Mouse (Mus musculus) testis, postnatal 14 days (tissue): ENCODE measurements at regions not wholly inside any gene's neighbourhood (a gene's known extent, or its start where the extent isn't known, plus 50 kb on each side); places are given as distances from the start of the nearest gene placed in this dataset.

ENCODE experiments used
- DNase-seq: peaks from one replicate; pipeline ENCODE4 v3.0.0; 2021; ENCODE audit warnings: low spot score

GRCm38 (mm10) chr11:114548658-114549057 is 119.7 kb upstream of the Rpl38 start:
- DNase-seq = no peak

GRCm38 (mm10) chr11:114544212-114544611 is 124.1 kb upstream of the Rpl38 start:
- no peak for DNase-seq

GRCm38 (mm10) chr11:114542167-114542566 is 126.2 kb upstream of the Rpl38 start:
- DNase-seq = no peak

- no peak for DNase-seq
These were observed 127.8 kb upstream of the Rpl38 start for GRCm38 (mm10) chr11:114540503-114540902.

GRCm38 (mm10) chr11:114536616-114537493 is 131.5 kb upstream of the Rpl38 start:
- DNase-seq = no peak

GRCm38 (mm10) chr11:114535900-114536299 is 132.4 kb upstream of the Rpl38 start:
- DNase-seq = no peak

GRCm38 (mm10) chr11:114534436-114534835 is 133.9 kb upstream of the Rpl38 start:
- no peak for DNase-seq

- DNase-seq = no peak
These were observed 137.0 kb upstream of the Rpl38 start for GRCm38 (mm10) chr11:114531241-114531765.

GRCm38 (mm10) chr11:114528937-114529772 is 139.2 kb upstream of the Rpl38 start:
- no peak for DNase-seq

- DNase-seq = peak; percentile 47
These were observed 144.7 kb upstream of the Rpl38 start for GRCm38 (mm10) chr11:114523444-114524238.

- DNase-seq = no peak
These were observed 153.0 kb upstream of the Rpl38 start for GRCm38 (mm10) chr11:114515278-114515677.

- no peak for DNase-seq
These were observed 154.2 kb upstream of the Rpl38 start for GRCm38 (mm10) chr11:114514126-114514525.

- DNase-seq = no peak
These were observed 154.9 kb upstream of the Rpl38 start for GRCm38 (mm10) chr11:114513446-114513845.

- DNase-seq = no peak
These were observed 156.3 kb upstream of the Rpl38 start for GRCm38 (mm10) chr11:114511994-114512393.

- no peak for DNase-seq
These were observed 165.8 kb upstream of the Rpl38 start for GRCm38 (mm10) chr11:114502562-114502961.

- DNase-seq = no peak
These were observed 166.3 kb upstream of the Rpl38 start for GRCm38 (mm10) chr11:114501869-114502540.

GRCm38 (mm10) chr11:114500416-114500815 is 167.9 kb upstream of the Rpl38 start:
- no peak for DNase-seq

- DNase-seq = no peak
These were observed 168.7 kb upstream of the Rpl38 start for GRCm38 (mm10) chr11:114499665-114500064.

- DNase-seq = no peak
These were observed 172.8 kb upstream of the Rpl38 start for GRCm38 (mm10) chr11:114495520-114495921.

- DNase-seq = no peak
These were observed 181.9 kb upstream of the Rpl38 start for GRCm38 (mm10) chr11:114486455-114486854.

GRCm38 (mm10) chr11:114485429-114485828 is 182.9 kb upstream of the Rpl38 start:
- no peak for DNase-seq

GRCm38 (mm10) chr11:114484668-114484953 is 183.7 kb upstream of the Rpl38 start:
- no peak for DNase-seq
